Mouse (Mus musculus) adipocyte (in vitro differentiated cells): Measurements from ENCODE around the gene Baz2b.
A peak's percentile ranks its signal among the peaks of the same experiment; 100 is the strongest.

Source experiments
- DNase-seq: peaks from one replicate; pipeline ENCODE4 v3.0.0-alpha.2; 2016; ENCODE audit warnings: low spot score

Baz2b gene

GRCm38 (mm10) chr2:60209703-60210651, at the start of gene Baz2b, which contains the start of gene March7:
Gene Baz2b (minus strand): TSS chr2:60209839.
Gene March7 (plus strand): TSS chr2:60209887.
- DNase-seq, result peak; percentile 87

DNA sequence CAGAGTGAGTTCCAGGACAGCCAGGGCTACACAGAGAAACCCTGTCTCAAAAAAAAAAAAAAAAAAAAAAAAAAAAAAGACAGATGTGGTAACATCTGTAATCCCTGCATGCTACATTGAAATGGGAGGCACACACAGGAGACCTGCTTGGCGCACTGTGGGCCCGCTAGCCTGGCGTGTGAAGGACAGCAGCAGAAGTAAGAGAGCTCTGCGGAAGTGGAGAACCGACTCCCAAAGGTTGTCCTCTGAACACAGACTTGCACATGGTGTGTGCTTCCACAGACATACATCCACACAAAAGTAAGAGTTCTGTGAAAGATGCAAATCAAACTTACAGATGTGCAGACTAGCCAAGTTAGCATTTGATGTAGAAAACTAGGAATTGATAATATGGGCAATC, 49.5 kb upstream of the Baz2b start:
- no peak for DNase-seq

DNA sequence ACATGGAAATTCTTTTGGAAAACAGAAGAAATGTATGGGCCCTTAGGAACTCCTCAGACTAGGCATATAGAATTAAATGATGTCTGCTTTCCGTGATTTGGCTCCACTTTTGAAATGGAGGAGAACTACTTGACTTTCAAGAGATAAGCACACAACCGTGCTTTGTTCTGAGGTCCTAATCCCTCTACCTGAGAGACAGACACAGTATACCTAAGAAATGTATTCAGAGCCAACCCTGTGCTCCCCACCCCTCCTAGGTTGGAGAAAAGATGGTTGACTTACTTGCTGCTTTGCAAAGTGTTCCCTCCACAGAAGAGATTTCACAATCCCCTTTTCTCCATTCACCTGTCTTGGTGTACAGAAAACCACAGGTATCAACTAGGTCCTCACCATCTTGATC, 47.1 kb upstream of the Baz2b start:
- no peak for DNase-seq

- DNase-seq, result no peak
Observed at GRCm38 (mm10) chr2:60253506-60253905, 43.9 kb upstream of the Baz2b start.

GRCm38 (mm10) chr2:60252782-60253181, 43.1 kb upstream of the Baz2b start:
- DNase-seq, result no peak

GRCm38 (mm10) chr2:60234506-60234905, 24.9 kb upstream of the Baz2b start:
- no peak for DNase-seq

- DNase-seq, result no peak
Observed at GRCm38 (mm10) chr2:60233147-60233546, 23.5 kb upstream of the Baz2b start.

DNA sequence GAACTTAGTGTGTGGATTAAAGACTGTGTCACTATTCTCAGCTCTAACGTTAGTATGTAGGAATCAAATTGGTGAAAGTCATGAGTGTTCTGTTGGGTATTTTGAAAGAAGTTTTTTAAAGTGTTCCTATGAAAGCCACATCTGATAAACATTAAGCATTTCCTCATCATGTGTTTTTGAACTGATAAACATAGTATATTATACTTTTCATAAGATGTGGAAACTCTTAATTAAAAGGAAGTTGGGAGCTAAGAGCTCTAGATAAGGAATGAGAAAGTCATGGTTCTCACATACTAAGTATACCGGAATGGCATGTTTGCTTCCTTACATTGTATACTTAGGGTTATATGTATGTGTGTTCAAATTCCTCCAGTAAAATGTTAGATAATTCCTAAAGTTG, 20.7 kb upstream of the Baz2b start:
- no peak for DNase-seq

DNA sequence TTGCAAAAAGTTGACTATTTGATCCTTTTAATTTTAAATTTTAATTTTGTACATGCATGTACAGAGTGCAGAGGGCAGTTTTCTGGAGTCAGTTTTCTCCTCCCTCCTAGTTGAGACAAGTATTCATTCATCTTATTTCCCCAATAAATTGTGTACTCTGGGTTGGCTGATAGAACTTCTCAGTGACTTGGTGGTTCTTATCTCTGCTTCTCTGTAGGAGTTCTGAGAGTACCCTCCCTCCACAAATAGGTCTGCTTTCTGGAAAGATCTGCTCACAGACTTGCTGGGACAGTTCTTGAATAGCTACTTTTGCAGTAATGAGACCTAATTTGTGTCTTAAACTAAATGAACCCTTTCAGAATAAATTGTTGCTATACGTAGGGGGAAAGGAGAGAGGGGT, 18.8 kb upstream of the Baz2b start:
- DNase-seq, result no peak

- no peak for DNase-seq
Observed at GRCm38 (mm10) chr2:60223489-60223888, 13.8 kb upstream of the Baz2b start.

DNA sequence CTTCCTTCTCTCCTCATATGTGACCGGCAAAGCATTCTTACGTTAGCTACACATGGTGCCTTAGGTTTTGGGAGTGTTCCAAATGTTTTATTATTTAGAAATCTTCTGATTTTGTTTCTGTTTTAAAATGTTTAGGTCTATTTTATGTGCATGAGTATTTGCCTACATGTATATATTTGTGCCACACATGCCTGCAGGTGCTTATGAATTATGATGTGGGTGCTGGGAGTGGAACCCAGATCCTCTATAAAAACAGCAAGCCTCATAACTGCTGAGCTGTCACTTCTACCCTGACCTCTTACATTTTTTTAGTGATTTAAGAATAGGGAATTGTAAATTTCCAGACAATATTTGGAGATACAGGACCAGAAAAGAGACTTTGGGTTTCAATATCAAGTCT, 12.3 kb upstream of the Baz2b start:
- DNase-seq, result no peak

- DNase-seq, result no peak
Observed at GRCm38 (mm10) chr2:60221236-60221635, 11.6 kb upstream of the Baz2b start.

DNA sequence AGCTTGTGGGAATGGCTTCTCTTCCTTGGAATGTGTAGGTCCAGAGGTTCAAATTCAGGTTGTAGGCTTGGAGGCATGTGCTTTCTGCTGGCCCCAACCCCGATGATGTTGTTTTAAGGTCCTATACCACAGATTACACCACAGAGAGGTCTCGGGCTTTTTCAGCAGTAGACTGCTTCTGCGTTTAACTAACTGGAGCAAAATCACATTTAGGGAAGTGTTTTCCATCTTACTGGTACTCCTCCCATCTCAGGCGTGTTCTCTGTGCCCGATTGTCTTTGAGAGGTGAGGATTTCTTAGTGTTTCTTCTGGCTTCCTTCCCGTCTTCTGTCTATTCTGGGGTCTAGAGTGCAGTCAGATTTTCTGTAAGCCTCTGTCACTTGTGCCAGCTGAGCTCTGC, 8.0 kb upstream of the Baz2b start:
- DNase-seq, result no peak

GRCm38 (mm10) chr2:60216547-60217153, 7.0 kb upstream of the Baz2b start:
- DNase-seq, result no peak

- DNase-seq, result no peak
Observed at GRCm38 (mm10) chr2:60214683-60215082, 5.0 kb upstream of the Baz2b start.

- no peak for DNase-seq
Observed at GRCm38 (mm10) chr2:60212488-60212887, 2.8 kb upstream of the Baz2b start.

DNA sequence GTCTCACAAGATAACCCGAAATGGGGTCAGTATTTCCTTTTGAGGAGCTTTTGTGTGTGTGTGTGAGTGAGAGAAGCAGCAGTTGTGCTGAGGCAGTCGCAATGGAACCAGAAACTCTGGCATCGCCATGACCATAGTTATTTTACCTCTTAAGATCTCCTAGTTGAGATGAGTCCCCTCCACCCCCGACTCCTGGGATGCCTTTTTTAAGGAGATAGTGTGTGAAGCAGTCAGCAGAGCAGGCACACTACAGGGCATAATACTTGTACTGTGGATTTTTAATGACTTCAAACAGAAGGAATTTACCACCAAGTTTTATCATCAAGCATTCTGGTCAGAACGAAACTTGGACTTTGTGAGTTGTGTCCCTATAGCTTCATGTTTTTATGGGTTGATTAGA, 1.2 kb upstream of the Baz2b start:
- DNase-seq, result no peak

- peak; percentile 68 for DNase-seq
Observed at GRCm38 (mm10) chr2:60209122-60209611, 472 bp downstream of the Baz2b start.

DNA sequence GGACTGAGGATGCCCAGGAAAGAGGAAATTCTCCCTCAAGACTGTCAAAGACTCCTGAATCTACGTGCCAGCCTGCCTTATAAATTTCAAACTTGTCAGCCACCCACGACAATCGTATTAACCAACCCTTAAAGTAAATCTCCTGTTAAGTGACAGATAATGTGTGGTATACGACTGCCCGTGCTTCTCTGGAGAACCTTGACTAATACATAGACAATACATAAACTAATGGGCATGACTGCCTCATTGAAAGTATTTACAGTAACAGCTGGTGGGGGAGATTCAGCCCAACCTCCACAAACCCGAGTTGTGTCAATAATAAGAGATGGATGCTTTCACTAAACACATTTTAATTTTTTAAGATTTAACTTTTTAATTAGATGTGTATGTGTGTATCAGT, 3.8 kb downstream of the Baz2b start:
- DNase-seq, result no peak

DNA sequence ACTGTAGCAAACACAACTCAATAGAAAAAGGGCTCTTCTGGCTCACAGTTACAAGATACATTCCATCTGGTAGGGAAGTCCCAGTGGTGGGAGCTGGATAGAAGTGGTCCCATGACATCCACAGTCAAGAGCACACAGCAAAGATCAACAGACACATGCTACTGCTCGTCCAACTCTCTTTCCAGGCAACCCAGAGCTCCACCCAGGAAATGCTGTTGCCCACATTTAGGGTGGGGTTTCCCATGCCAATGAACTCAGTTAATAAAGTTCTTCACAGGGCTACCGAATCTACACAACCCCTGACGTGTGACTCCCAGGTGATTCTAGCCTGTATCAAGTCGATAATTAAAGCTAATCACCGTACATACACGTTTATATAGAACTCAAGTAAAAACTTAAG, 5.5 kb downstream of the Baz2b start:
- DNase-seq, result no peak

GRCm38 (mm10) chr2:60203733-60204132, 5.9 kb downstream of the Baz2b start:
- DNase-seq, result no peak

DNA sequence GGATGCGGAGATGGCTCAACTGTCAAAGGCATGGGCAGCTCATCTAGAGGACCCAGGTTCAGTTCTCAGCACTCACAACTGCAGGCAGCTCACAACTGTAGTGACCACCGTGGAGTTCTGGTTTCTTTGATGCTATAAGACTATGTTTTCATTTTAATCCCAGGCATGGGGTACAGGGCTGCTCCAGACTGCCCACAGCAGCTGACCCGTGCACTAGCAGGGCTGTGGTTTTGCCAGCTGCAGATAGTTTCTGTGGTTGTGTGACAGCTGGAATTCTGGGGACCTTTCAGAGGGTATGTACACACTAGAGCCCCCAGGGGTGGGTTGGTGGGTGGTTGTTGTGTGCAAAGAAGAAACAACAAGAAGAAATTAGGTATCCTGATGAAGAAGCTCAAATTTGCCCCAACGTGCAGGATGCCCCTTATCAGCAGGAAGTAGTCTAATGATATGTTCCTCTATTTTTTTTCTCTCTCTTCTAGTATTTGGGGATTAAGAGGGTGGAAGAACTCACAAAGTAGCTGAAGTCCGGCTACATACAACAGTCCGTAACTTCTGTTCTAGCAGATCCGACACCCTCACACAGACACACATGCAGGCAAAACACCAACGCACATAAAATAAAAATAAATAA, 6.6 kb downstream of the Baz2b start:
- no peak for DNase-seq

DNA sequence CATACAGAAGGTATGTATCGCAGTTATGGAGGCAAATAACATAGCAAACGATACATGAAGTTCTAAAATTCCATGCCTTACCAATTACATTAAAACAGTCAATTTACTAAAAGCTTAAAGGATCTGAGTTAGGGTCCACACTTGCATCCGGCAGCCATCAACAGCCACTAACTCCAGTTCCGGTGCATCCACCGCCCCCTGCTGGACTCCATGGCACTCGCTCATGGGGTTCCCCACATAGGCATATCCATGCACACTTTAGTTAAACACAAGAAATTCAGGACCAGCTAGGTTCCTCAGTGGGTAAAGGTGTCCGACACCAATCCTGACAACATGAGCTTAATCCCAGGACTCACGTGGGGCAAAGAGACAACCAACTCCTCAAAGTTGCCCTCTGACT, 9.0 kb downstream of the Baz2b start:
- DNase-seq, result peak; percentile 43
